Mouse (Mus musculus) Patski (cell line): Measurements from ENCODE around the gene Crnn. TPM values are rescaled to one million over a fixed set of nuclear protein-coding genes. Genes with fewer than 3 reads are reported as not detected.

Experiments
- ATAC-seq: fragments of 100-300 bp; one replicate; pipeline ENCODE4 v1.8.0; 2021
- CTCF ChIA-PET: fragments of 350-600 bp; sonication (Branson Sonifier 250); formaldehyde crosslinking; loops from one replicate; lab custom pipeline; 2022; ENCODE audit warnings: inconsistent platforms; lab: Charles Lee
- POLR2A ChIA-PET: fragments of 350-600 bp; sonication (Branson Sonifier 250); formaldehyde crosslinking; loops from one replicate; lab custom pipeline; 2022; ENCODE audit warnings: antibody characterized with exemption, inconsistent platforms; lab: Charles Lee
- DNase-seq: peaks from one replicate; pipeline ENCODE4 v3.0.0-alpha.2; 2011; ENCODE audit warnings: low read depth, low spot score
- H3K27me3 ChIP-seq: fragments of 371-371 bp; one replicate; pipeline ENCODE4 v1.5.1; 2021
- CTCF ChIP-seq: fragments of 100-300 bp; IDR thresholded peaks from one replicate; pipeline ENCODE4 v1.5.1; 2021
- in situ Hi-C: fragments of 300-500 bp; cut with MboI; formaldehyde crosslinking; loops from 3 replicates; pipeline ENCODE4 v1.11.1; 2018; ENCODE audit warnings: low pct_unique_long_range_greater_than_20kb, mixed read lengths
- polyA plus RNA-seq: library from polyadenylated mRNA; unstranded; gene quantifications from one replicate; pipeline ENCODE4 v1.2.3, GENCODE M21; 2021

Gene Crnn
- polyA plus RNA-seq, 1 experiment from 2014 or later, result not detected

DNA sequence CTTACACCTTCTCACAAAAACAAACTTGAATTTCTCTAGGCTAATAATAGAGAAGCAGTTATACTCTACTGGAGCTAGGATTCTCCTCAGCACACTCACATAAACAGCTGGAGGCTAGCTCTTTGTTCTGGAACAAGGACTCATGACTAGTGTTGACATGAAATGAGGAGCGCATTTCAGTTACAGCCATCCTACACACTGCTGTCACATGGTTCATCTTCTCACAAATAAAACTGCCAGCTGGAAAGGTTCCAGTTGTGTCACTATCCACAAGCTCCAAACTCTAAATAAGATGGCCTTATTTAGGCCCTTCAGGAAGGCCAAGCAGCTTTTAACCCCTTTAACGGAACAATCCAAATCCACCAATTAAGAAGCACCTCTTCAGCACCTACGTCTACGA is 36.3 kb downstream of the Crnn start:
- in situ Hi-C loops, result loop anchor here (5.0 kb wide), 1 partner anchor 56 kb away; no protein-coding TSS in a partner anchor
- no peak for TF ChIP-seq CTCF
- H3K27me3 ChIP-seq, result peaks cover 13% of the 10 kb centered on the region
- CTCF ChIA-PET, result interaction anchor here (1.4 kb wide), 1 partner anchor 16 kb away, joined by 3 read pairs; no protein-coding TSS in a partner anchor
- ATAC-seq (no peak), DNase-seq (no peak)
- POLR2A ChIA-PET, result interaction anchor here (1.3 kb wide), 1 partner anchor 17 kb away, joined by 3 read pairs; no protein-coding TSS in a partner anchor

DNA sequence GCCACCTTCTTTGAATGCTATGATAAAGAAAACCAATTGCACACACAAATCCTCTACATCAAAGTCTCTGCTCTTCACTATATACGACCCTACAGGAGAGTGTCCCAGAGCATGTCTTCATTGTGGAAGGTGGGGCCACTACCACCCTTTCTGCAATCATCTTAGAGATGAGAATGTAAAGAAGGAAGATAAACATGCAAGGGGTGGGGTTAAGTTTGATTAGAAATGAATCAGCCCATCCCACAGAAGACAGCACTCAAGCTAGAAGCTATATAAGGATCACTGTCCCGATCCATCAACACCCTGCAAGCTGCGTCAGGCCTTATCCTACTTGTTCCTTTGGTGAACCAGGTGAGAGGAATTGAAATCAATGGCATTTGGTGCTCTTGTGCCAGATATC is 52.4 kb downstream of the Crnn start, which contains the start of gene Flg2:
Gene Flg2 (plus strand): TSS at position 301 of the 400 bp plus-strand sequence.
- in situ Hi-C loops, result no loop called here
- TF ChIP-seq CTCF, result no peak
- POLR2A ChIA-PET, result no interaction called here
- CTCF ChIA-PET, result interaction anchor here (1.1 kb wide), 1 partner anchor 40 kb away, joined by 3 read pairs; no protein-coding TSS in a partner anchor
- ATAC-seq (no peak), DNase-seq (no peak)
- H3K27me3 ChIP-seq, result peaks cover under 1% of the 10 kb centered on the region

Other genes starting within 250 kb of the Crnn start
- gene Lce3a, start 218.6 kb upstream of the Crnn start, polyA plus RNA-seq, result 0.54 TPM
- not detected for gene Lce3b, start 211.8 kb upstream of the Crnn start, polyA plus RNA-seq
- gene Lce3c, start 200.3 kb upstream of the Crnn start, polyA plus RNA-seq, result 2.1 TPM
- 1.1 TPM for gene Lce3d, start 187.4 kb upstream of the Crnn start, polyA plus RNA-seq
- gene Lce3e, start 177.7 kb upstream of the Crnn start, polyA plus RNA-seq, result not detected
- not detected for gene Lce3f, start 152.6 kb upstream of the Crnn start, polyA plus RNA-seq
- 0.31 TPM for gene Crct1, start 129.1 kb upstream of the Crnn start, polyA plus RNA-seq
- gene Lce1m, start 125.7 kb upstream of the Crnn start, polyA plus RNA-seq, result not detected
- not detected for gene Gm4858, start 76.0 kb upstream of the Crnn start, polyA plus RNA-seq
- gene Flg2, start 52.5 kb downstream of the Crnn start, polyA plus RNA-seq, result 0.01 TPM
- gene Flg, start 128.7 kb downstream of the Crnn start, polyA plus RNA-seq, result not detected
- not detected for gene Hrnr, start 175.0 kb downstream of the Crnn start, polyA plus RNA-seq
- gene Rptn, start 248.9 kb downstream of the Crnn start, polyA plus RNA-seq, result not detected